Mouse (Mus musculus): Measurements from ENCODE around the gene Csnk2a2.

Csnk2a2 gene

GRCm38 (mm10) chr8:95487800-95488697, 1.8 kb downstream of the Csnk2a2 start:
- peak; percentile 44 for DNase-seq (ENCODE audit: low read depth, low spot score)

- no peak for DNase-seq (ENCODE audit: low read depth, low spot score)
Measured at GRCm38 (mm10) chr8:95470008-95470407, 19.8 kb downstream of the Csnk2a2 start.

GRCm38 (mm10) chr8:95468995-95469394, 20.8 kb downstream of the Csnk2a2 start:
- DNase-seq (ENCODE audit: low read depth, low spot score) = peak; percentile 18

- no peak for DNase-seq (ENCODE audit: low read depth, low spot score)
Measured at GRCm38 (mm10) chr8:95466543-95466942, 23.3 kb downstream of the Csnk2a2 start.

- DNase-seq (ENCODE audit: low read depth, low spot score) = no peak
Measured at GRCm38 (mm10) chr8:95452518-95452917, 37.3 kb downstream of the Csnk2a2 start.

- no peak for DNase-seq (ENCODE audit: low read depth, low spot score)
Measured at GRCm38 (mm10) chr8:95450271-95450670, 39.6 kb downstream of the Csnk2a2 start.

GRCm38 (mm10) chr8:95447661-95448060, 42.2 kb downstream of the Csnk2a2 start:
- DNase-seq (ENCODE audit: low read depth, low spot score) = no peak

GRCm38 (mm10) chr8:95445042-95445441, 44.8 kb downstream of the Csnk2a2 start:
- no peak for DNase-seq (ENCODE audit: low read depth, low spot score)

- DNase-seq (ENCODE audit: low read depth, low spot score) = peak; percentile 54
Measured at GRCm38 (mm10) chr8:95441491-95442039, 48.3 kb downstream of the Csnk2a2 start.

GRCm38 (mm10) chr8:95440168-95440709, 49.6 kb downstream of the Csnk2a2 start:
- no peak for DNase-seq (ENCODE audit: low read depth, low spot score)

GRCm38 (mm10) chr8:95439421-95439820, 50.4 kb downstream of the Csnk2a2 start:
- no peak for DNase-seq (ENCODE audit: low read depth, low spot score)

- no peak for DNase-seq (ENCODE audit: low read depth, low spot score)
Measured at GRCm38 (mm10) chr8:95437341-95437992, 52.4 kb downstream of the Csnk2a2 start.

- peak; percentile 23 for DNase-seq (ENCODE audit: low read depth, low spot score)
Measured at GRCm38 (mm10) chr8:95435930-95436329, 53.9 kb downstream of the Csnk2a2 start.

- DNase-seq (ENCODE audit: low read depth, low spot score) = no peak
Measured at GRCm38 (mm10) chr8:95435471-95435870, 54.4 kb downstream of the Csnk2a2 start.

GRCm38 (mm10) chr8:95434686-95435439, 55.0 kb downstream of the Csnk2a2 start, which contains the start of gene Cfap20:
Cfap20 (minus strand) TSS chr8:95434869.
- DNase-seq (ENCODE audit: low read depth, low spot score) = peak; percentile 100

GRCm38 (mm10) chr8:95434233-95434632, 55.6 kb downstream of the Csnk2a2 start:
- DNase-seq (ENCODE audit: low read depth, low spot score) = no peak

GRCm38 (mm10) chr8:95433124-95433523, 56.7 kb downstream of the Csnk2a2 start:
- no peak for DNase-seq (ENCODE audit: low read depth, low spot score)

GRCm38 (mm10) chr8:95432471-95432870, 57.4 kb downstream of the Csnk2a2 start:
- no peak for DNase-seq (ENCODE audit: low read depth, low spot score)

- DNase-seq (ENCODE audit: low read depth, low spot score) = peak; percentile 45
Measured at GRCm38 (mm10) chr8:95429945-95430344, 59.9 kb downstream of the Csnk2a2 start.

GRCm38 (mm10) chr8:95427594-95428535, 62.0 kb downstream of the Csnk2a2 start:
- peak; percentile 86 for DNase-seq (ENCODE audit: low read depth, low spot score)

All from A20 (cell line).